Mouse (Mus musculus) neural tube, embryonic 15.5 days (tissue): Measurements from ENCODE around the gene Prlr. TPM values are rescaled to one million over a fixed set of nuclear protein-coding genes. Genes with fewer than 3 reads are reported as not detected.

ENCODE experiments used
- ATAC-seq: fragments of 200-750 bp; cut with Nextera tagmentation; 2 replicates; pipeline ENCODE4 v1.8.0; 2017; ENCODE audit warnings: mild to moderate bottlenecking, moderate TSS enrichment, moderate library complexity; ENCODE audit not compliant: low FRiP score
- H3K27ac ChIP-seq: fragments of 300-500 bp; sonication (generic); replicated peaks from 2 replicates; pipeline ENCODE4 v1.5.1; 2015; ENCODE audit warnings: mild to moderate bottlenecking, inconsistent platforms
- H3K27me3 ChIP-seq: fragments of 300-500 bp; sonication (generic); replicated peaks from 2 replicates; pipeline ENCODE4 v1.6.1; 2015; ENCODE audit warnings: inconsistent platforms
- H3K36me3 ChIP-seq: fragments of 300-500 bp; sonication (generic); 2 replicates; pipeline ENCODE4 v1.6.1; 2015; ENCODE audit warnings: inconsistent platforms
- H3K4me1 ChIP-seq: fragments of 300-500 bp; sonication (generic); 2 replicates; pipeline ENCODE4 v1.6.1; 2015; ENCODE audit warnings: inconsistent platforms
- H3K4me2 ChIP-seq: fragments of 300-500 bp; sonication (generic); 2 replicates; pipeline ENCODE4 v1.6.1; 2015; ENCODE audit warnings: inconsistent platforms, mild to moderate bottlenecking, moderate library complexity
- H3K4me3 ChIP-seq: fragments of 300-500 bp; sonication (generic); replicated peaks from 2 replicates; pipeline ENCODE4 v1.5.1; 2015; ENCODE audit warnings: mild to moderate bottlenecking, inconsistent platforms
- H3K9ac ChIP-seq: fragments of 300-500 bp; sonication (generic); replicated peaks from 2 replicates; pipeline ENCODE4 v1.6.1; 2015; ENCODE audit warnings: mild to moderate bottlenecking, inconsistent platforms
- H3K9me3 ChIP-seq: fragments of 300-500 bp; sonication (generic); replicated peaks from 2 replicates; pipeline ENCODE4 v1.6.1; 2016; ENCODE audit warnings: inconsistent platforms
- WGBS: fragments of 180-500 bp; shearing (Covaris S2); methylation state at CpG from one replicate; pipeline ENCODE4 v1.1.7; 2015; ENCODE audit warnings: mixed read lengths; 5-methylcytosine and 5-hydroxymethylcytosine counted together
- polyA plus RNA-seq: library from polyadenylated mRNA; unstranded; fragments of >200 nt; fragmentation: Nextera tagmentation; extraction: Ambion mirVana; gene quantifications from 2 replicates; pipeline ENCODE4 v1.2.1, GENCODE M21; 2015

Prlr gene
- polyA plus RNA-seq, 1 experiment from 2014 or later = 4.0 TPM

GRCm38 (mm10) chr15:10200991-10201390, 24.0 kb downstream of the Prlr start:
- Histone ChIP-seq H3K4me1 (no peaks in the 10 kb centered on the region), H3K9ac (no peak overlapping the region), H3K36me3 (no peaks in the 10 kb centered on the region), H3K27ac (no peak overlapping the region), H3K4me3 (no peak overlapping the region), H3K9me3 (no peaks in the 10 kb centered on the region), H3K4me2 (no peak overlapping the region), H3K27me3 (no peaks in the 10 kb centered on the region)
- 88% methylated on average over 5 of the region's 5 CpGs for WGBS
- no peak for ATAC-seq

GRCm38 (mm10) chr15:10202504-10203302, 25.7 kb downstream of the Prlr start:
- 96% methylated on average over 7 of the region's 7 CpGs for WGBS
- no peak overlapping the region for H3K4me2 ChIP-seq
- no peaks in the 10 kb centered on the region for H3K27me3 ChIP-seq
- no peaks in the 10 kb centered on the region for H3K9me3 ChIP-seq
- H3K9ac ChIP-seq = no peak overlapping the region
- no peak for ATAC-seq
- H3K36me3 ChIP-seq = no peaks in the 10 kb centered on the region
- H3K4me3 ChIP-seq = no peak overlapping the region
- no peak overlapping the region for H3K27ac ChIP-seq
- H3K4me1 ChIP-seq = no peaks in the 10 kb centered on the region

DNA sequence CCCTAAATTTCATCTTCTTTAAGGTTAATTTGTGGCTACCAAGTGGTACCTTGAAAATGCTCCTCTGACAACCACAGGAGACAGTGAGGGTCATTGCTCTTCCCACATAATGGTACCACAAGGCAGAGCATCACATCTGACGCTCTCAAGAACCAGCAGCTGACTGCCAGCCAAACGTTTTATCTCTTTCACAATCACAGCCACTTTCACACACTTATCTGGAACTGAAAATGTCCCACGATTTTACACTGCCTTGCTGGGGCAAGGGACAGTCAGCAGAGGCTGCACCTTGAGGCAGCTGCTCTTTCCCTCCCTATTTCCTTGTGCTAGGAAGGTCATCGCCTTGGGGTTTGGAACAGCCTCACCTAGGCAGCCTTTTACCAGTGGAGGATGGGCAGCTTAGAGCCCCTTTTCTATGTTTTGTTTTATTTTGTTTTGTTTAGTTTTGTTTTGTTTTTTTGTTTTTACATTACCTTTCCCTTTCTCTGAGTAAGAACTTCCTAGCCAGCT, 33.3 kb downstream of the Prlr start:
- Histone ChIP-seq H3K9ac (no peak overlapping the region), H3K36me3 (no peaks in the 10 kb centered on the region), H3K4me3 (no peak overlapping the region), H3K4me2 (no peak overlapping the region), H3K9me3 (no peaks in the 10 kb centered on the region), H3K27me3 (no peaks in the 10 kb centered on the region), H3K4me1 (no peaks in the 10 kb centered on the region), H3K27ac (no peak overlapping the region)
- WGBS = 74% methylated on average over 4 of the region's 4 CpGs
- no peak for ATAC-seq

- H3K4me1 ChIP-seq = no peaks in the 10 kb centered on the region
- H3K4me3 ChIP-seq = no peak overlapping the region
- H3K9me3 ChIP-seq = no peaks in the 10 kb centered on the region
- H3K36me3 ChIP-seq = no peaks in the 10 kb centered on the region
- no peak overlapping the region for H3K27ac ChIP-seq
- no peak overlapping the region for H3K4me2 ChIP-seq
- H3K27me3 ChIP-seq = no peaks in the 10 kb centered on the region
- no peak overlapping the region for H3K9ac ChIP-seq
- ATAC-seq = no peak
Observed at GRCm38 (mm10) chr15:10211992-10212391, 35.0 kb downstream of the Prlr start.

GRCm38 (mm10) chr15:10213213-10213612, 36.2 kb downstream of the Prlr start:
- no peak for ATAC-seq
- Histone ChIP-seq H3K4me1 (no peaks in the 10 kb centered on the region), H3K4me2 (no peak overlapping the region), H3K9me3 (no peaks in the 10 kb centered on the region), H3K36me3 (no peaks in the 10 kb centered on the region), H3K27me3 (no peaks in the 10 kb centered on the region), H3K4me3 (no peak overlapping the region), H3K9ac (no peak overlapping the region), H3K27ac (no peak overlapping the region)
- 90% methylated on average over 6 of the region's 6 CpGs for WGBS

DNA sequence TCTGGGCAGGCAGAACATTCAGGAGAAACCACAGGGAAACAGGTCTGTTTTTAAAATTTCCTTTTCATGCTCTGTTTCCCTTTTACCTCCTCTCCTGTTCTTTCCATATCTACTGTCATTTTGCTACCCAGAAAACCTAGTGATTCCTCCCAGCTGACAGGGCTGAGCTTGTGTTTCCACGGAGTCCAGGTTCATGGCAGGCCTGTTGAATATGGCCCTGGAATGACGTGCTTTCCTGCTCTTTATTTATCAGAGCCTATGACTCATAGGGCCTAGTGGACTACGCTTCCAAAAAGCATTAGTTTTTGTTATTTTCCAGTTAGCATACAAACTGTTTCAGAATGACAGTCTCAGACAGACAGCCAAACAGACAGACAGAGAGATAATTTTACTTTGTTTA, 36.7 kb downstream of the Prlr start:
- no peak for ATAC-seq
- no peak overlapping the region for H3K4me2 ChIP-seq
- H3K36me3 ChIP-seq = no peaks in the 10 kb centered on the region
- H3K27me3 ChIP-seq = no peaks in the 10 kb centered on the region
- H3K9me3 ChIP-seq = no peaks in the 10 kb centered on the region
- H3K4me1 ChIP-seq = no peaks in the 10 kb centered on the region
- 84% methylated on average over 3 of the region's 3 CpGs for WGBS
- H3K27ac ChIP-seq = no peak overlapping the region
- no peak overlapping the region for H3K4me3 ChIP-seq
- no peak overlapping the region for H3K9ac ChIP-seq

DNA sequence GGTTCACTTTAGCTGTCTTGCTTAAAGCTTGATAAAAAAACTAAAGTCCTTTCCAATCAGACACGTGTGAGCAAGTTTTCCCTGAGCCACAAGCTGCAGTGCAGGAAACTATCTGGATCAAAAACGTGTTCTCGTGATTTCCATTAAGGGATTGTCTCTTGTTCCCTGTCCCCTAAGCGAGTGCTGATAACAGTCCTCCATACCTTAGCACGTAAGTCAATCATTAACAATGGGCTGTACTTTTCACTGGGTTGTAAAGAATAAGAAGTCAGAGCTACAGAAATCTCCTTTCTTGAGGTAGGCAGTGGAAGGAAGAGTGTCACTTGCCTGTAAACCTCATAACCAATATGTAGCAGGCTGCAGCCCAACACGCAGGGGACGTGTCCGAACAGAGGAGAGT, 38.7 kb downstream of the Prlr start:
- 89% methylated on average over 8 of the region's 8 CpGs for WGBS
- H3K27ac ChIP-seq = no peak overlapping the region
- H3K36me3 ChIP-seq = no peaks in the 10 kb centered on the region
- H3K9ac ChIP-seq = no peak overlapping the region
- ATAC-seq = no peak
- no peaks in the 10 kb centered on the region for H3K9me3 ChIP-seq
- H3K4me1 ChIP-seq = no peaks in the 10 kb centered on the region
- H3K27me3 ChIP-seq = no peaks in the 10 kb centered on the region
- no peak overlapping the region for H3K4me3 ChIP-seq
- no peak overlapping the region for H3K4me2 ChIP-seq

DNA sequence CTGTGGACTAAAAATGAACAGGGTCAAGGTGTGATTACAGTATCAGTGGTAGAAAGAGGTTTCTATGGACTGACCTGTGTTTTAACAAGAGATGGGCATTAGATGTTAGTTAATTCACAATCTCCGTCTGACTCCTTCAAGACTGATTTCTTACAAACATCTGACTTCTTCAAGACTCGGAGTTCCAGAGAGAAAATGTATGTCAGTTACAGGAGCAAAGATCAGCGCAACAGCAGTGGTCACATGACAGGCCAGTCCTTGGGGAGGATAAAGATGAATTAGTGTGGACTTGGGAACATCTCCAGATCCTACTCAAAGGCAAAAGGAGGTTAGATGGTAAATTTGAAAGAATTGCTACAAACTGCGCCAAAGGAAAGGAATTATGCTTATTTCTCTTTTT, 39.2 kb downstream of the Prlr start:
- H3K4me2 ChIP-seq = no peak overlapping the region
- H3K27me3 ChIP-seq = no peaks in the 10 kb centered on the region
- no peak overlapping the region for H3K9ac ChIP-seq
- H3K4me3 ChIP-seq = no peak overlapping the region
- H3K9me3 ChIP-seq = no peaks in the 10 kb centered on the region
- no peaks in the 10 kb centered on the region for H3K4me1 ChIP-seq
- ATAC-seq = no peak
- H3K27ac ChIP-seq = no peak overlapping the region
- WGBS = 93% methylated on average over 4 of the region's 4 CpGs
- H3K36me3 ChIP-seq = no peaks in the 10 kb centered on the region

DNA sequence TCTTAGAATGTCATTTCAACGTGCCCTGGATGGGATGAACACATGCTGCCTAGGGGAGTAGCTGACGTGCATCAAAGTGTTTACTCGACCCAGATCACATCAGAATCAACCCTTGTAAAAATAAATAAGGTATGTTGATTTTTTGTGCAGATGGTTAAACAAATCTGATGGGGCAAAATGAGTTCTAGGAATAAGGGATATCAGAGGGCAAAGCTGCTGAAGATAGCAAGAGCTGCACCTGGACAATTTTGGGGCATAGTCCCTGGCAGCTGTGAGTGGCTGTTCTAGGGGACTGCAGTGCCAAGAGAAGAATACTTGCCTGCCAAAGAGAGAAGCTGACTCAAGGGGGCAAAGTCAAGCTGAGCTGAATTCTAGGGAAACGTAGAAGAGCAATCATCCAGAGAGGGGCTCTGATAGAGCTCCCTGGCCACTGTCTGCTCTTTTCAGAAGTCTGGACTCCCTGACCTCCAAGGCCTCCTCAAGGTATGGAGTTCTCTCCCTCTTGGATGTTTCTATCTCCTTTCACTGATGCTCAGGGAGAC, 46.6 kb downstream of the Prlr start:
- H3K27ac ChIP-seq = no peak overlapping the region
- H3K4me3 ChIP-seq = no peak overlapping the region
- WGBS = 87% methylated on average over 4 of the region's 4 CpGs
- H3K9ac ChIP-seq = no peak overlapping the region
- no peak for ATAC-seq
- H3K4me1 ChIP-seq = no peaks in the 10 kb centered on the region
- no peaks in the 10 kb centered on the region for H3K36me3 ChIP-seq
- no peaks in the 10 kb centered on the region for H3K9me3 ChIP-seq
- H3K27me3 ChIP-seq = no peaks in the 10 kb centered on the region
- no peak overlapping the region for H3K4me2 ChIP-seq

- Histone ChIP-seq H3K4me3 (no peak overlapping the region), H3K4me2 (no peak overlapping the region), H3K9ac (no peak overlapping the region), H3K4me1 (no peaks in the 10 kb centered on the region), H3K27ac (no peak overlapping the region), H3K27me3 (no peaks in the 10 kb centered on the region), H3K36me3 (no peaks in the 10 kb centered on the region), H3K9me3 (no peaks in the 10 kb centered on the region)
- no peak for ATAC-seq
- WGBS = 84% methylated on average over 4 of the region's 4 CpGs
Observed at GRCm38 (mm10) chr15:10225701-10226100, 48.7 kb downstream of the Prlr start.

- Histone ChIP-seq H3K9ac (no peak overlapping the region), H3K36me3 (no peaks in the 10 kb centered on the region), H3K4me2 (no peak overlapping the region), H3K27me3 (no peaks in the 10 kb centered on the region), H3K4me1 (no peaks in the 10 kb centered on the region), H3K9me3 (no peaks in the 10 kb centered on the region), H3K27ac (no peak overlapping the region), H3K4me3 (no peak overlapping the region)
- ATAC-seq = no peak
- 84% methylated on average over 2 of the region's 2 CpGs for WGBS
Observed at GRCm38 (mm10) chr15:10228636-10229035, 51.6 kb downstream of the Prlr start.

DNA sequence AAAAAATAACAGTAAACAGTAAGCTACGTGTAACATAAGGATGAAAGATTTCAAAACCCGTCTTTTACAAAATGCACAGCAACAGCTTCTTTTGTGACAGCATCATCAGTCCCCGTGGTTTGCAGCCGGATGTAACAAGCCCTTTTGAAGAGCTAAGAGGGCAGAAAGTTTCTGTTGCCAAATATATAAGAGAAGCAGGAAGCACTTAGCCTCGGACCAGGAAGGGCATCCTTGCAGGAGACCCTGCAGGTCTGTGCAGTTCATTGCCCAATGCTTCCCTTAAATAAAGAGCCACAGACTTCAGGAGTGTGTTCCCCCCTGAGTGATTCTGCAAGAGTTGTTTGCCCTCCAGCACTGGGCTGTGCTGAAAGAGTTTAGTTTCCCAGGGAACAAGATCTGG, 58.9 kb downstream of the Prlr start:
- Histone ChIP-seq H3K4me1 (no peaks in the 10 kb centered on the region), H3K4me2 (no peak overlapping the region), H3K9ac (no peak overlapping the region), H3K27me3 (no peaks in the 10 kb centered on the region), H3K4me3 (no peak overlapping the region), H3K36me3 (no peaks in the 10 kb centered on the region), H3K9me3 (no peaks in the 10 kb centered on the region), H3K27ac (no peak overlapping the region)
- 88% methylated on average over 5 of the region's 5 CpGs for WGBS
- no peak for ATAC-seq
